Mouse (Mus musculus) myocyte (in vitro differentiated cells): ENCODE measurements around the gene Gpc6.

Experiments used
- E2F4 ChIP-seq: IDR thresholded peaks from one replicate; pipeline ENCODE4 v1.6.1; 2011; ENCODE audit warnings: mild to moderate bottlenecking, control low read depth, moderate library complexity; ENCODE audit not compliant: insufficient read depth
- MAX ChIP-seq: IDR thresholded peaks from one replicate; pipeline ENCODE4 v1.6.1; 2011; ENCODE audit warnings: low read depth, mild to moderate bottlenecking, control low read depth
- POLR2A ChIP-seq: IDR thresholded peaks from one replicate; pipeline ENCODE4 v1.6.1; 2011; ENCODE audit warnings: low read depth, mild to moderate bottlenecking, control low read depth, moderate library complexity; ENCODE audit not compliant: insufficient read length
- POLR2AphosphoS2 ChIP-seq: IDR thresholded peaks from one replicate; pipeline ENCODE4 v1.6.1; 2011; ENCODE audit warnings: low read depth, control low read depth; ENCODE audit not compliant: insufficient read length

DNA sequence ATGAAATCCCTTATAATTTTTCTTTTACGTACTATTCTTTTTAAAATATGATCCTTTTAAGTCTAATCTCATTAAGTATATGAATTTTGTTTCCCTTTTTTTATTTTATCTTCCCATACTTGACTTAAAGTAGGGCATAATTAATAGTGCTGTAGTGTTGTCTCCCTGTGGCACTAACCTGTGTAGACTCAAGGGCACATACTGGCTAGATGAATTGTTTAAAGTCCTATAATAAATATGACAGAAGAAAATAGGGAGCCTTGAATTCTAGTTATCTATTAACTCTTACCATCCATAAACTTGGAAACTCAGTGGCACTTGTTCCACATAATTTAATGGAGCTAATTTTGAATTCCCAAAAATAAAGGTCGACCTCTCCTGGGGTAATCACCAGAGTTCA, 268.2 kb downstream of the Gpc6 start:
- TF ChIP-seq E2F4 (no peak), POLR2A (no peak), POLR2AphosphoS2 (no peak), MAX (no peak)
